Mouse (Mus musculus) erythroid progenitor cell, adult 5-6 weeks (primary cell): ENCODE results near the gene Apba3. TPM values are rescaled to one million over a fixed set of nuclear protein-coding genes. Genes with fewer than 3 reads are reported as not detected.
A peak's percentile ranks its signal among the peaks of the same experiment; 100 is the strongest.

Experiments
- ATAC-seq: replicated peaks from 2 replicates; pipeline ENCODE4 v1.8.0; 2016; ENCODE audit warnings: moderate number of reproducible peaks, mild to moderate bottlenecking, moderate TSS enrichment, inconsistent platforms; ENCODE audit not compliant: poor library complexity, low FRiP score, severe bottlenecking
- total RNA-seq, 2 experiments: library from RNA; stranded (forward) in 1 of 2; stranded (reverse) in 1 of 2; fragments of 150-400 nt in 1 of 2; fragments of 186-747, 209-891 nt in 1 of 2; gene quantifications; 2 replicates each; pipeline versions ENCODE4 v1.2.3 to v1.2.4; 2015 to 2017; ENCODE audit warnings: low replicate concordance in 2 of 2

Apba3 gene
- total RNA-seq, 2 experiments from 2014 or later = not detected

- ATAC-seq = no peak
Measured at GRCm38 (mm10) chr10:81303258-81303657, 36.5 kb downstream of the Apba3 start.

- no peak for ATAC-seq
Measured at GRCm38 (mm10) chr10:81303761-81304160, 37.0 kb downstream of the Apba3 start.

- ATAC-seq = peak; percentile 65
Measured at GRCm38 (mm10) chr10:81304597-81305238, 38.0 kb downstream of the Apba3 start.

GRCm38 (mm10) chr10:81305663-81306062 lies 38.9 kb downstream of the Apba3 start:
- ATAC-seq = no peak

GRCm38 (mm10) chr10:81306173-81306668 lies 39.5 kb downstream of the Apba3 start:
- no peak for ATAC-seq

GRCm38 (mm10) chr10:81306837-81307682 lies 40.3 kb downstream of the Apba3 start:
- no peak for ATAC-seq

- no peak for ATAC-seq
Measured at GRCm38 (mm10) chr10:81309571-81309970, 42.8 kb downstream of the Apba3 start.

GRCm38 (mm10) chr10:81313581-81313980 lies 46.8 kb downstream of the Apba3 start:
- no peak for ATAC-seq

- no peak for ATAC-seq
Measured at GRCm38 (mm10) chr10:81314201-81314600, 47.4 kb downstream of the Apba3 start.

GRCm38 (mm10) chr10:81315587-81315986 lies 48.8 kb downstream of the Apba3 start:
- no peak for ATAC-seq

GRCm38 (mm10) chr10:81316338-81317060 lies 49.7 kb downstream of the Apba3 start:
- no peak for ATAC-seq

- no peak for ATAC-seq
Measured at GRCm38 (mm10) chr10:81317273-81317672, 50.5 kb downstream of the Apba3 start.

- no peak for ATAC-seq
Measured at GRCm38 (mm10) chr10:81318589-81319329, 52.0 kb downstream of the Apba3 start.

- no peak for ATAC-seq
Measured at GRCm38 (mm10) chr10:81319330-81319699, 52.6 kb downstream of the Apba3 start.

- ATAC-seq = peak; percentile 53
Measured at GRCm38 (mm10) chr10:81319741-81320549, 53.2 kb downstream of the Apba3 start.

- ATAC-seq = peak; percentile 84
Measured at GRCm38 (mm10) chr10:81320550-81321347, 54.0 kb downstream of the Apba3 start, which contains the start of gene Cactin. Gene Cactin (plus strand): TSS chr10:81321103.

- no peak for ATAC-seq
Measured at GRCm38 (mm10) chr10:81321436-81321835, 54.7 kb downstream of the Apba3 start.

- no peak for ATAC-seq
Measured at GRCm38 (mm10) chr10:81322444-81322843, 55.7 kb downstream of the Apba3 start.
